Mouse (Mus musculus) intestine, postnatal 0 days (tissue): Measurements from ENCODE around the gene Togaram2. TPM values are rescaled to one million over a fixed set of nuclear protein-coding genes. Genes with fewer than 3 reads are reported as not detected.

ENCODE experiments used
- ATAC-seq: fragments of 200-750 bp; cut with Nextera tagmentation; 2 replicates; pipeline ENCODE4 v1.8.0; 2017; ENCODE audit warnings: mild to moderate bottlenecking, moderate TSS enrichment, moderate library complexity
- H3K27ac ChIP-seq: fragments of 300-500 bp; sonication (generic); 2 replicates; pipeline ENCODE4 v1.5.1; 2014; ENCODE audit warnings: mild to moderate bottlenecking, low read depth, low read length, moderate library complexity
- H3K27me3 ChIP-seq: fragments of 300-500 bp; sonication (generic); replicated peaks from 2 replicates; pipeline ENCODE4 v1.6.1; 2014; ENCODE audit warnings: low read length, mixed read lengths; ENCODE audit not compliant: control insufficient read depth, insufficient read depth
- H3K36me3 ChIP-seq: fragments of 300-500 bp; sonication (generic); 2 replicates; pipeline ENCODE4 v1.6.1; 2014; ENCODE audit warnings: mild to moderate bottlenecking, moderate library complexity; ENCODE audit not compliant: control insufficient read depth, insufficient read depth
- H3K4me1 ChIP-seq: fragments of 300-500 bp; sonication (generic); replicated peaks from 2 replicates; pipeline ENCODE4 v1.6.1; 2014; ENCODE audit warnings: antibody characterized with exemption, low read length, mixed read lengths; ENCODE audit not compliant: control insufficient read depth, insufficient read depth
- H3K4me2 ChIP-seq: fragments of 300-500 bp; sonication (generic); replicated peaks from 2 replicates; pipeline ENCODE4 v1.6.1; 2014; ENCODE audit warnings: low read depth, mild to moderate bottlenecking, moderate library complexity
- H3K4me3 ChIP-seq: fragments of 300-500 bp; sonication (generic); 2 replicates; pipeline ENCODE4 v1.5.1; 2014; ENCODE audit warnings: low read depth, low read length
- H3K9ac ChIP-seq: fragments of 300-500 bp; sonication (generic); 2 replicates; pipeline ENCODE4 v1.6.1; 2014; ENCODE audit warnings: mild to moderate bottlenecking, low read depth, low read length
- H3K9me3 ChIP-seq: fragments of 300-500 bp; sonication (generic); 2 replicates; pipeline ENCODE4 v1.6.1; 2016; ENCODE audit warnings: mixed run types; ENCODE audit not compliant: control insufficient read depth
- CTCF ChIP-seq: sonication (generic); IDR thresholded peaks from 2 replicates; pipeline ENCODE4 v1.5.1; 2016; ENCODE audit warnings: low read depth, mild to moderate bottlenecking, control low read depth, antibody characterized with exemption, moderate library complexity
- WGBS: fragments of 180-500 bp; shearing (Covaris S2); extraction: QIAGEN DNeasy Blood & Tissue Kit; methylation state at CpG from one replicate; pipeline ENCODE4 v1.1.7; 2014; 5-methylcytosine and 5-hydroxymethylcytosine counted together
- polyA plus RNA-seq: library from polyadenylated mRNA; unstranded; fragments of >200 nt; fragmentation: Nextera tagmentation; extraction: Ambion mirVana; gene quantifications from 2 replicates; pipeline ENCODE4 v1.2.1, GENCODE M21; 2015

The Togaram2 gene
- polyA plus RNA-seq, 1 experiment from 2014 or later, result 0.07 TPM

GRCm38 (mm10) chr17:71707715-71708114, 34.7 kb downstream of the Togaram2 start:
- no peak for TF ChIP-seq CTCF

DNA sequence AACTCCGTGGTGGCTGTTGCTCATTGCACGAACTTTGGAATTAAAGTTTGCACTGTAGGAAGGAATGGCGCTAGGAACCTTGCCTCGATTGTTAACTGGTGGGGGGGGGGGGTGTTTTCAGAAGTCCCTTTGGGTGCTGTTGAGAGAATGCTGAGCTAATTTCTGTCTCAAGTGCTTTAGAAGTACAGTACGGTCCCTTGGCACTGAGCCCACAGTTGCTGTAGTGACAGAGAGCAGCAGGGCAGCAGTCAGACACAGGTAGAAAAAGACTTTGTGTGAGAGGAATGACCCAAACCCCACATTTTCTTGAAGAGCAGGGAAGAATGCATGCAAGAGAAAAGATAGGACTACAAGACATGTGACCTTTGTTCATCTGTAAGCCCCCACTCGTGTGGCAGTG, 39.2 kb downstream of the Togaram2 start:
- ATAC-seq, result no peak
- Histone ChIP-seq H3K4me3 (no peak overlapping the region), H3K4me2 (no peak overlapping the region), H3K9ac (no peak overlapping the region), H3K27ac (no peak overlapping the region), H3K27me3 (no peaks in the 10 kb centered on the region), H3K9me3 (no peaks in the 10 kb centered on the region), H3K36me3 (no peaks in the 10 kb centered on the region), H3K4me1 (no peaks in the 10 kb centered on the region)
- no peak for TF ChIP-seq CTCF
- 65% methylated on average over 6 of the region's 6 CpGs for WGBS

More at GRCm38 (mm10) chr17:71707715-71708114, 34.7 kb downstream of the Togaram2 start:
- H3K4me2 ChIP-seq, result no peak overlapping the region
- WGBS, result 49% methylated on average over 4 of the region's 4 CpGs
- H3K9ac ChIP-seq, result no peak overlapping the region
- no peaks in the 10 kb centered on the region for H3K36me3 ChIP-seq
- H3K4me3 ChIP-seq, result no peak overlapping the region
- H3K4me1 ChIP-seq, result no peaks in the 10 kb centered on the region
- no peak overlapping the region for H3K27ac ChIP-seq
- no peak for ATAC-seq
- no peaks in the 10 kb centered on the region for H3K27me3 ChIP-seq
- no peaks in the 10 kb centered on the region for H3K9me3 ChIP-seq

GRCm38 (mm10) chr17:71715034-71715433, 42.0 kb downstream of the Togaram2 start:
- ATAC-seq, result no peak
- Histone ChIP-seq H3K27ac (no peak overlapping the region), H3K4me3 (no peak overlapping the region), H3K36me3 (no peaks in the 10 kb centered on the region), H3K4me2 (no peak overlapping the region), H3K27me3 (no peaks in the 10 kb centered on the region), H3K9me3 (no peaks in the 10 kb centered on the region), H3K9ac (no peak overlapping the region), H3K4me1 (no peaks in the 10 kb centered on the region)
- 76% methylated on average over 3 of the region's 3 CpGs for WGBS
- no peak for TF ChIP-seq CTCF

- WGBS, result 89% methylated on average over 8 of the region's 8 CpGs
- Histone ChIP-seq H3K27ac (no peak overlapping the region), H3K27me3 (no peaks in the 10 kb centered on the region), H3K4me3 (no peak overlapping the region), H3K4me2 (no peak overlapping the region), H3K9ac (no peak overlapping the region), H3K9me3 (no peaks in the 10 kb centered on the region), H3K36me3 (no peaks in the 10 kb centered on the region), H3K4me1 (no peaks in the 10 kb centered on the region)
- no peak for TF ChIP-seq CTCF
- ATAC-seq, result no peak
Observed at GRCm38 (mm10) chr17:71717881-71718625, 45.0 kb downstream of the Togaram2 start.

DNA sequence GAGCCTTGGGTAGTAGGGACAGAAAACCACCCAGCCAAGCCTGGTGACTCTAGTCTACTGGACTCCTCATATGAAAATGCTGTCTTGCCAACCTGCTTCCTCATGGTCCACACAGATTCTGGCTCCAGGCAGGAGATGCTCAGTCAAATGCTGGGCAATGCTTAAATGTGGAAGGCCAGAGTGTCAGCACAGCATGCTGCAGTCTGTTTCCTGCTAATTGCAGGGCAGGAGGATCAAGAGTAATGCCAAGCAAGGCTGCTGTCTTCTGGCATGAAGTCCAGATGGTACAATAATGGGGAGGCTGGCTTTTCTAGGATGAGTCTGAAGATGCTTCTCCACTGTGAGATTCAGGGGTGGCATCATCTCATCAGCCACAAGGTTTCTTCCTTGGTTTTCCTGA, 47.4 kb downstream of the Togaram2 start:
- H3K27me3 ChIP-seq, result no peaks in the 10 kb centered on the region
- no peak for TF ChIP-seq CTCF
- H3K4me3 ChIP-seq, result no peak overlapping the region
- no peaks in the 10 kb centered on the region for H3K9me3 ChIP-seq
- H3K36me3 ChIP-seq, result no peaks in the 10 kb centered on the region
- no peaks in the 10 kb centered on the region for H3K4me1 ChIP-seq
- no peak for ATAC-seq
- no peak overlapping the region for H3K4me2 ChIP-seq
- H3K27ac ChIP-seq, result no peak overlapping the region
- no peak overlapping the region for H3K9ac ChIP-seq

- Histone ChIP-seq H3K4me3 (no peak overlapping the region), H3K9ac (no peak overlapping the region), H3K9me3 (no peaks in the 10 kb centered on the region), H3K27ac (no peak overlapping the region), H3K36me3 (no peaks in the 10 kb centered on the region), H3K4me2 (no peak overlapping the region), H3K27me3 (no peaks in the 10 kb centered on the region), H3K4me1 (no peaks in the 10 kb centered on the region)
- WGBS, result 58% methylated on average over 3 of the region's 3 CpGs
- no peak for ATAC-seq
- TF ChIP-seq CTCF, result no peak
Observed at GRCm38 (mm10) chr17:71721019-71721418, 48.0 kb downstream of the Togaram2 start.
